ENCODE assay signal across 8 mouse cellular contexts in genomic region chr4:144891743-144892132, GRCm38 (mm10). TPM values are rescaled to one million over a fixed set of nuclear protein-coding genes. Genes with fewer than 3 reads are reported as not detected.
DNase-seq lines count a peak whose midpoint lies in the region; ATAC-seq and TF ChIP-seq lines count a peak whose summit lies in the region.

No protein-coding gene starts in this region.

- peak overlapping the region; percentile 81 for H3K4me3 ChIP-seq in kidney, embryonic 15.5 days (replicated peaks)
- H3K4me3 ChIP-seq in cortical plate, adult 2 months (ENCODE audit: insufficient read depth, low read length) = peak overlapping the region; percentile 68
- peak overlapping the region; percentile 48 for H3K4me3 ChIP-seq in hindbrain, embryonic 15.5 days
- H3K4me3 ChIP-seq in midbrain, embryonic 16.5 days (ENCODE audit: low read depth, low read length) = peak overlapping the region; percentile 49

- peaks cover 34% of the 10 kb centered on the region for H3K4me1 ChIP-seq in kidney, embryonic 15.5 days
- peaks cover 3% of the 10 kb centered on the region; the same call in 1 of the 2 replicates for H3K4me1 ChIP-seq in cortical plate, adult 2 months (ENCODE audit: control insufficient read depth, insufficient read depth, low read length)
- peaks cover 36% of the 10 kb centered on the region for H3K4me1 ChIP-seq in hindbrain, embryonic 15.5 days (replicated peaks)
- H3K4me1 ChIP-seq in midbrain, embryonic 16.5 days (ENCODE audit: control insufficient read depth, insufficient read depth, low read length) = peaks cover 18% of the 10 kb centered on the region

- no peaks in the 10 kb centered on the region for H3K36me3 ChIP-seq in kidney, embryonic 15.5 days
- no peaks in the 10 kb centered on the region for H3K36me3 ChIP-seq in hindbrain, embryonic 15.5 days
- no peaks in the 10 kb centered on the region for H3K36me3 ChIP-seq in midbrain, embryonic 16.5 days (ENCODE audit: control insufficient read depth, insufficient read depth, low read length)

- 8% methylated on average over 5 of the region's 5 CpGs for WGBS in kidney, embryonic 15.5 days
- 13% methylated on average over 5 of the region's 5 CpGs for WGBS in hindbrain, embryonic 15.5 days
- 10% methylated on average over 5 of the region's 5 CpGs for WGBS in midbrain, embryonic 16.5 days

- H3K27me3 ChIP-seq in kidney, embryonic 15.5 days = no peaks in the 10 kb centered on the region
- peaks cover 28% of the 10 kb centered on the region for H3K27me3 ChIP-seq in hindbrain, embryonic 15.5 days
- H3K27me3 ChIP-seq in midbrain, embryonic 16.5 days (ENCODE audit: control insufficient read depth, insufficient read depth, low read depth, low read length) = peaks cover 16% of the 10 kb centered on the region

- no peak for ATAC-seq in kidney, embryonic 15.5 days (replicated peaks; ENCODE audit: low FRiP score)
- ATAC-seq in hindbrain, embryonic 15.5 days (ENCODE audit: low FRiP score, low read depth) = no peak
- no peak for ATAC-seq in midbrain, embryonic 16.5 days

- TF ChIP-seq CTCF in cortical plate, adult 2 months (IDR thresholded peaks at IDR 0.05; ENCODE audit: extremely low read depth, insufficient read depth, low read length) = no peak

- H3K4me2 ChIP-seq in kidney, embryonic 15.5 days = peak overlapping the region; percentile 86
- H3K4me2 ChIP-seq in hindbrain, embryonic 15.5 days = peak overlapping the region; percentile 97
- peak overlapping the region; percentile 95 for H3K4me2 ChIP-seq in midbrain, embryonic 16.5 days (ENCODE audit: low read length)

- TF ChIP-seq POLR2A in cortical plate, adult 2 months (IDR thresholded peaks at IDR 0.05; ENCODE audit: extremely low read depth, insufficient read depth, low read length) = no peak

- H3K9ac ChIP-seq in kidney, embryonic 15.5 days = peak overlapping the region; percentile 89; the same call in 1 of the 2 replicates
- H3K9ac ChIP-seq in hindbrain, embryonic 15.5 days = peak overlapping the region; percentile 45; the same call in 1 of the 2 replicates
- H3K9ac ChIP-seq in midbrain, embryonic 16.5 days (ENCODE audit: low read depth, low read length) = no peak overlapping the region

- no peak for DNase-seq in kidney, postnatal 14 days
- no peak for DNase-seq in gastrocnemius, adult 8-10 months (ENCODE audit: low spot score in 2 of 2)
- no peak for DNase-seq in ovary, adult 18-20 months (ENCODE audit: low spot score)
- DNase-seq in thymus, postnatal 10 days (ENCODE audit: low spot score in 2 of 2) = no peak

- peak overlapping the region; percentile 93 for H3K27ac ChIP-seq in kidney, embryonic 15.5 days
- H3K27ac ChIP-seq in cortical plate, adult 2 months (ENCODE audit: insufficient read depth, low read length) = peak overlapping the region; percentile 61; the same call in 1 of the 2 replicates
- peak overlapping the region; percentile 70 for H3K27ac ChIP-seq in hindbrain, embryonic 15.5 days (replicated peaks)
- H3K27ac ChIP-seq in midbrain, embryonic 16.5 days (ENCODE audit: low read length) = peak overlapping the region; percentile 12; the same call in 1 of the 2 replicates

- H3K9me3 ChIP-seq in kidney, embryonic 15.5 days (replicated peaks) = no peaks in the 10 kb centered on the region
- no peaks in the 10 kb centered on the region for H3K9me3 ChIP-seq in hindbrain, embryonic 15.5 days
- H3K9me3 ChIP-seq in midbrain, embryonic 16.5 days (replicated peaks; ENCODE audit: control insufficient read depth, low read length, poor library complexity, severe bottlenecking) = no peaks in the 10 kb centered on the region

RNA-seq across cellular contexts. Expression of gene Dhrs3, which starts 0.9 kb away (rescaled TPM):
- polyA plus RNA-seq in kidney, embryonic 15.5 days (2015; fragmentation: Nextera tagmentation; extraction: Ambion mirVana) = 207 TPM in 2 replicates
- 28.3 and 28.7 TPM in 2 replicates for polyA plus RNA-seq in cortical plate, adult 2 months (2012; rRNA removed)
- polyA plus RNA-seq in hindbrain, embryonic 15.5 days (2015; fragmentation: Nextera tagmentation; extraction: Ambion mirVana) = 46.5 and 59.9 TPM in 2 replicates
- polyA plus RNA-seq in midbrain, embryonic 16.5 days (2015; fragmentation: Nextera tagmentation; extraction: Ambion mirVana) = 27.4 and 41.6 TPM in 2 replicates
- total RNA-seq in gastrocnemius, adult 8-10 months (2022) = 10 to 100 TPM; 28.4 to 36.5 (median 35.2) TPM

Comparison
In these comparisons a context has a peak if more than half of its experiments do, and no peak if none do; other contexts are left out.
1. H3K27ac ChIP-seq: peak in every context shown above with its lines; median percentile 93 in kidney, embryonic 15.5 days; 70 in hindbrain, embryonic 15.5 days; 61 in cortical plate, adult 2 months; 12 in midbrain, embryonic 16.5 days.